Mouse (Mus musculus): Measurements from ENCODE around the gene Rnf180. TPM values are rescaled to one million over a fixed set of nuclear protein-coding genes. Genes with fewer than 3 reads are reported as not detected.

Gene Rnf180
- polyA plus RNA-seq, 1 experiment from 2014 or later: 46.9 TPM

- no peaks in the 10 kb centered on the region for H3K4me1 ChIP-seq (replicated peaks; ENCODE audit: control insufficient read depth, insufficient read depth, low read length)
- no peaks in the 10 kb centered on the region for H3K27me3 ChIP-seq (replicated peaks; ENCODE audit: control insufficient read depth, insufficient read depth, low read length)
These were observed 5.4 kb upstream of the Rnf180 start for GRCm38 (mm10) chr13:105300009-105300346.

GRCm38 (mm10) chr13:105299162-105300008 lies 4.8 kb upstream of the Rnf180 start:
- Histone ChIP-seq H3K36me3 (ENCODE audit: control insufficient read depth, insufficient read depth) (no peaks in the 10 kb centered on the region), H3K27me3 (replicated peaks; ENCODE audit: control insufficient read depth, insufficient read depth, low read length) (no peaks in the 10 kb centered on the region), H3K9ac (replicated peaks; ENCODE audit: low read depth, low read length) (no peak overlapping the region), H3K4me2 (ENCODE audit: low read length) (no peak overlapping the region), H3K4me1 (replicated peaks; ENCODE audit: control insufficient read depth, insufficient read depth, low read length) (no peaks in the 10 kb centered on the region; the same call in 1 of the 2 replicates), H3K9me3 (ENCODE audit: control insufficient read depth, low read length) (no peaks in the 10 kb centered on the region), H3K27ac (ENCODE audit: low read length) (no peak overlapping the region), H3K4me3 (replicated peaks; ENCODE audit: low read length) (no peak overlapping the region)
- 69% methylated on average over 4 of the region's 4 CpGs for WGBS
- ATAC-seq: no peak

More at GRCm38 (mm10) chr13:105300009-105300346, 5.4 kb upstream of the Rnf180 start:
- ATAC-seq: no peak
- H3K9ac ChIP-seq (replicated peaks; ENCODE audit: low read depth, low read length): no peak overlapping the region
- no peak overlapping the region for H3K4me2 ChIP-seq (ENCODE audit: low read length)
- H3K9me3 ChIP-seq (ENCODE audit: control insufficient read depth, low read length): no peaks in the 10 kb centered on the region
- H3K36me3 ChIP-seq (ENCODE audit: control insufficient read depth, insufficient read depth): no peaks in the 10 kb centered on the region
- no peak overlapping the region for H3K27ac ChIP-seq (ENCODE audit: low read length)
- 81% methylated on average over 4 of the region's 4 CpGs for WGBS
- H3K4me3 ChIP-seq (replicated peaks; ENCODE audit: low read length): no peak overlapping the region

GRCm38 (mm10) chr13:105293781-105294667 lies 591 bp downstream of the Rnf180 start:
- under 1% methylated on average over 78 of the region's 91 CpGs for WGBS
- Histone ChIP-seq H3K27me3 (replicated peaks; ENCODE audit: control insufficient read depth, insufficient read depth, low read length) (no peaks in the 10 kb centered on the region), H3K4me1 (replicated peaks; ENCODE audit: control insufficient read depth, insufficient read depth, low read length) (peaks cover 20% of the 10 kb centered on the region), H3K36me3 (ENCODE audit: control insufficient read depth, insufficient read depth) (no peaks in the 10 kb centered on the region), H3K4me3 (replicated peaks; ENCODE audit: low read length) (peak overlapping the region; percentile 78), H3K9ac (replicated peaks; ENCODE audit: low read depth, low read length) (peak overlapping the region; percentile 95), H3K9me3 (ENCODE audit: control insufficient read depth, low read length) (no peaks in the 10 kb centered on the region), H3K27ac (ENCODE audit: low read length) (peak overlapping the region; percentile 79), H3K4me2 (ENCODE audit: low read length) (peak overlapping the region; percentile 62)
- ATAC-seq: peak; percentile 92

GRCm38 (mm10) chr13:105291816-105292215 lies 2.8 kb downstream of the Rnf180 start:
- Histone ChIP-seq H3K9me3 (ENCODE audit: control insufficient read depth, low read length) (no peaks in the 10 kb centered on the region), H3K9ac (replicated peaks; ENCODE audit: low read depth, low read length) (peak overlapping the region; percentile 42), H3K4me3 (replicated peaks; ENCODE audit: low read length) (peak overlapping the region; percentile 2; the same call in 1 of the 2 replicates), H3K4me1 (replicated peaks; ENCODE audit: control insufficient read depth, insufficient read depth, low read length) (peaks cover 20% of the 10 kb centered on the region), H3K27me3 (replicated peaks; ENCODE audit: control insufficient read depth, insufficient read depth, low read length) (no peaks in the 10 kb centered on the region), H3K4me2 (ENCODE audit: low read length) (peak overlapping the region; percentile 40), H3K36me3 (ENCODE audit: control insufficient read depth, insufficient read depth) (no peaks in the 10 kb centered on the region), H3K27ac (ENCODE audit: low read length) (peak overlapping the region; percentile 68)
- WGBS: 5% methylated on average over 4 of the region's 4 CpGs
- ATAC-seq: peak; percentile 62

- H3K27me3 ChIP-seq (replicated peaks; ENCODE audit: control insufficient read depth, insufficient read depth, low read length): no peaks in the 10 kb centered on the region
- H3K4me3 ChIP-seq (replicated peaks; ENCODE audit: low read length): no peak overlapping the region
- no peak overlapping the region for H3K4me2 ChIP-seq (ENCODE audit: low read length)
- H3K9me3 ChIP-seq (ENCODE audit: control insufficient read depth, low read length): no peaks in the 10 kb centered on the region
- ATAC-seq: no peak
- no peak overlapping the region for H3K9ac ChIP-seq (replicated peaks; ENCODE audit: low read depth, low read length)
- H3K27ac ChIP-seq (ENCODE audit: low read length): no peak overlapping the region
- 55% methylated on average over 2 of the region's 2 CpGs for WGBS
- H3K36me3 ChIP-seq (ENCODE audit: control insufficient read depth, insufficient read depth): no peaks in the 10 kb centered on the region
- peaks cover 20% of the 10 kb centered on the region for H3K4me1 ChIP-seq (replicated peaks; ENCODE audit: control insufficient read depth, insufficient read depth, low read length)
These were observed 4.0 kb downstream of the Rnf180 start for GRCm38 (mm10) chr13:105290594-105290993.

GRCm38 (mm10) chr13:105290021-105290420 lies 4.6 kb downstream of the Rnf180 start:
- 88% methylated on average over 5 of the region's 5 CpGs for WGBS
- H3K27me3 ChIP-seq (replicated peaks; ENCODE audit: control insufficient read depth, insufficient read depth, low read length): no peaks in the 10 kb centered on the region
- ATAC-seq: no peak

GRCm38 (mm10) chr13:105279397-105280018 lies 15.1 kb downstream of the Rnf180 start:
- WGBS: 8% methylated on average over 8 of the region's 8 CpGs
- H3K4me3 ChIP-seq (replicated peaks; ENCODE audit: low read length): no peak overlapping the region
- ATAC-seq: no peak

More at GRCm38 (mm10) chr13:105290021-105290420, 4.6 kb downstream of the Rnf180 start:
- no peak overlapping the region for H3K9ac ChIP-seq (replicated peaks; ENCODE audit: low read depth, low read length)
- H3K36me3 ChIP-seq (ENCODE audit: control insufficient read depth, insufficient read depth): no peaks in the 10 kb centered on the region
- H3K4me3 ChIP-seq (replicated peaks; ENCODE audit: low read length): no peak overlapping the region
- H3K4me1 ChIP-seq (replicated peaks; ENCODE audit: control insufficient read depth, insufficient read depth, low read length): peaks cover 20% of the 10 kb centered on the region
- H3K27ac ChIP-seq (ENCODE audit: low read length): no peak overlapping the region
- no peaks in the 10 kb centered on the region for H3K9me3 ChIP-seq (ENCODE audit: control insufficient read depth, low read length)
- no peak overlapping the region for H3K4me2 ChIP-seq (ENCODE audit: low read length)

GRCm38 (mm10) chr13:105270394-105271094 lies 24.1 kb downstream of the Rnf180 start:
- ATAC-seq: no peak
- Histone ChIP-seq H3K4me2 (ENCODE audit: low read length) (no peak overlapping the region), H3K4me1 (replicated peaks; ENCODE audit: control insufficient read depth, insufficient read depth, low read length) (no peaks in the 10 kb centered on the region), H3K27me3 (replicated peaks; ENCODE audit: control insufficient read depth, insufficient read depth, low read length) (no peaks in the 10 kb centered on the region), H3K9me3 (ENCODE audit: control insufficient read depth, low read length) (peaks cover 12% of the 10 kb centered on the region), H3K4me3 (replicated peaks; ENCODE audit: low read length) (no peak overlapping the region), H3K9ac (replicated peaks; ENCODE audit: low read depth, low read length) (no peak overlapping the region), H3K36me3 (ENCODE audit: control insufficient read depth, insufficient read depth) (peaks cover 5% of the 10 kb centered on the region; the same call in 1 of the 2 replicates), H3K27ac (ENCODE audit: low read length) (no peak overlapping the region)
- WGBS: 93% methylated on average over 8 of the region's 8 CpGs

More at GRCm38 (mm10) chr13:105279397-105280018, 15.1 kb downstream of the Rnf180 start:
- Histone ChIP-seq H3K9me3 (ENCODE audit: control insufficient read depth, low read length) (no peaks in the 10 kb centered on the region), H3K9ac (replicated peaks; ENCODE audit: low read depth, low read length) (no peak overlapping the region), H3K4me2 (ENCODE audit: low read length) (no peak overlapping the region), H3K27ac (ENCODE audit: low read length) (no peak overlapping the region), H3K36me3 (ENCODE audit: control insufficient read depth, insufficient read depth) (no peaks in the 10 kb centered on the region), H3K4me1 (replicated peaks; ENCODE audit: control insufficient read depth, insufficient read depth, low read length) (peaks cover 7% of the 10 kb centered on the region), H3K27me3 (replicated peaks; ENCODE audit: control insufficient read depth, insufficient read depth, low read length) (no peaks in the 10 kb centered on the region)

All from forebrain, embryonic 16.5 days (tissue).